Mouse (Mus musculus): Measurements from ENCODE around the gene Cckar.
A peak's percentile ranks its signal among the peaks of the same experiment; 100 is the strongest.

The Cckar gene

DNA sequence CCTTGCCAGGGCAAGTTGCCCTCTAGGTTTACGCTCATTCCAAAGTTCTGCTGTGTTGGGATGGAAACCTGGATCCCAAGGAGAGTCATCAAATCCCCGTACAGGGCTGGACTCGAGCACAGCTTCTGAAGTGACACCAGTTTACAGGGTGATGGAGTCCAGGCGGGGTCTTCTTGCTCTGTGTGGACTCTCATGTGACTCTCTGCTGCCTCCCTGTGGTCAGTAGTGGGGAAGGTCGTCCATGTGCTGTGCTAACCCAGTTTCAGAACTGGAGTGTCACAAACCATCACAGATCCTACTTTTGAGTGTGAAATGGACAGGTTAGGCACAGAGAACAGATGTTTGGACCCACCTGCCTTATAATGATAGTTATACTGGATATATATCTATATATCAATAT is 35.2 kb downstream of the Cckar start:
- DNase-seq (ENCODE audit: low spot score), result peak; percentile 40

DNA sequence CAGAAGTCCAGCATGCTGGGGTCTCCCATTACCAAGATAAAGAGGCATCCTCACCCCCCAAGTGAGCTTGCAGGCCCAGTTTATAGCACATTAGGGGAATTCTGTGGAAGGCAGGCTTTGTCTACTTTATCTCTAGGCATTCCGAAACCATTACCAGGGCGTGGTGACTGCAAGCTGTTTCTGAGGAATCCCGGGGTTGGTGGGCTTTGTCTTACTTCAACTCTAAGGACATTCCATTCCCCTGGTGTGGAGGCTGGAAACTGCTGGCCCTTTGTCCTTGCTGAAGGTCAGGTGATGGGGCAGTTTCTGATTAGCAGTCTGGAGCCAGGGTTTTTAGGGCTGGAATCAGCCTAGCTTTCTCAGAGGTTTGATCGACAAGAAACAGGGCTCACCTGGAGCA is 36.0 kb downstream of the Cckar start:
- no peak for DNase-seq (ENCODE audit: low spot score)

DNA sequence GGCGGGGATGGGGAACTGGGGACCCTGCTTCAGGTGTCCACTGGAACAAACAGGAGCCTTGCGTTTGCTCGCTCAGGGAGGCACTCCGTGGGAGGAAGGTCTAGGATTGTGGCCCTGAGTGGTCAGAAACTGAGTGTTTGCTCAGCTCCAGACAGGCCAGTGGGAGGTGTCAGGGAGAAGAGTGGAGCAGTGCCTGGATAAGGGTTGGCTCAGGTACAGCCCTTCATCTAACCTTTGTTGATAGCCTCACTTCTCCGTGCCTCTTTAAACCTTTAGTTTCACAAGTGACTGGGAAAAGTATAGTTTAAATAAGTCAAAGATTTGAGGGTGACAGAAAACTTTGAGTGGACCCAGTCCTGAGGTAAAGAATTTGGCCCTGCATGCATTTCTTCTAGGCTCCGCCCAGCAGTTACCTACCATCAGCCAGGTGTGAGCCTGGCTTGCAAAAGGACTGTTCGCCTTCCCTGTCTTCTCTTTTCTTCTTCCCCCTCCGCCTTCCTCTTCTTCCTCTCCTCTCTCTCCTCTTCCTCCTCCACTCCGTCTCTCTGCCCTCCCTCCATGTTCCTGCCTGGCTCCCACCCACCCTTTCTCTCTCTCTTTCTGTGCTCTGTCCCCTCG is 37.1 kb downstream of the Cckar start:
- DNase-seq (ENCODE audit: low spot score), result no peak

GRCm38 (mm10) chr5:53668021-53668420 is 39.5 kb downstream of the Cckar start:
- DNase-seq (ENCODE audit: low spot score), result no peak

- DNase-seq (ENCODE audit: low spot score), result no peak
Measured at GRCm38 (mm10) chr5:53663665-53664064, 43.8 kb downstream of the Cckar start.

GRCm38 (mm10) chr5:53662413-53662812 is 45.1 kb downstream of the Cckar start:
- no peak for DNase-seq (ENCODE audit: low spot score)

DNA sequence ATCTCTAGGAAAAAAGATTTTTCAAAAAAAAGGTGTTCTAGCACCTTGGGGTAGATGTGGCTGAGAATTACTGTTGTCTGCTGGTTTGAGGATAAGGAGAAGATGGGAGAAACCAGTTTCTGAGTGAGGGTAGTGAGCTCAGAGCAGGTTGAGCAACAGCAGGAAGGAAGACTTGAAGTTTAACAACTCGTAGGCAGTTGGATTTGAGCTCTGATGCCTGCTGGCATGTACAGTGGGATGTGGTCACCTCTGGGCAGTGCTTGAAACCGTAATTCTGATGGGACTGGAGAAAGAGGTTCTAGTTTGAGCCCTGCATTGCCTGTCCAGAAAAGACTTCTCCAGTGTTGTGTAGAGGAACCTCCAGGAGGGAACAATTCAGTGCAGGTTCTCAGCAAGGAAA is 46.0 kb downstream of the Cckar start:
- no peak for DNase-seq (ENCODE audit: low spot score)

- no peak for DNase-seq (ENCODE audit: low spot score)
Measured at GRCm38 (mm10) chr5:53657925-53658324, 49.6 kb downstream of the Cckar start.

GRCm38 (mm10) chr5:53656596-53656995 is 50.9 kb downstream of the Cckar start:
- DNase-seq (ENCODE audit: low spot score), result no peak

Measured in c-Kit-positive CD71-positive TER-119-positive erythroid progenitor cells, embryonic 14.5 days (primary cell).